ENCODE assay signal across 8 mouse cellular contexts in the genomic region with DNA sequence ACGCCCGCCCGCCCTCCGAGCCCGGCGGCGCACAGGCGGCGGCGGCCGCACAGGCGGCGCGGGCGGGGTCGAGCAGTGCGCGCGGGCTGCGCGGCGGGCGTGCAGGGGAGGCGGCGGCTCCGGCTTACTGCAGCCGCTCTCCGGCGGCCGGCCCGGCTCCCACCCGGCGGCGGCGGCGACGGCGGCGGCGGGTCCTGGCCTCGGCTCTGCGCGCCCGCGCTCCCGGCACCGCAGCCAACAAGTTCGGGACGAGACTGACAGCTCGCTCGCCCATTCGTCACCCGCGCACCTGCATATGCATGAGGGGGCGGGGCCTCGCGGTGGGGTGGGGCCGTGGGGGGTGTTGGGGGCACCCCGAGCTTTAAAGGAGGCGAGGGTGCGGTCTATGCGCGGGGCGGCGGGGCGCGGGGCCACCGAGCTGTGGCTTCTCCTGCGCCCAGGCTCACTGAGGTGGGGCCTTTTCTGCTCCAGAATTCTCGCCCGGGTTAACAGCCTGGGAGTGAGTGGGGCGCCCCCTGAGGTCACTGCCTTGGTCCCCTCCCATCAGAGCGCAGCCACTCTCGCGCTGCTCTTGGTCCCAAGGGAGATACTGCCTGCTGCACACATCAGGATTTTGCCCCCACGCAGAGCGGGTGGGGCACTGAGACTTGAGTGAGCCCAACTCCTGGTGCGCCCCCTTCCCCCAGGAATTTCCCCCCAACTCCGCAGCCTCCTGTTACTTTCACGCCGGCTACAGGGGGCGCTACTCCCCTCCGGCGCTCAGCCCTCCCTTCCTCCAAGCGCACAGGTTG. TPM values are rescaled to one million over a fixed set of nuclear protein-coding genes. Genes with fewer than 3 reads are reported as not detected.
DNase-seq lines count a peak whose midpoint lies in the region; ATAC-seq lines count a peak whose summit lies in the region.

A gene (minus strand): TSS at position 215 of the 791 bp plus-strand sequence.

- under 1% methylated on average over 50 of the region's 85 CpGs for WGBS in forebrain, embryonic 11.5 days
- WGBS in heart, embryonic 12.5 days = 15% methylated on average over 82 of the region's 85 CpGs
- WGBS in liver, embryonic 12.5 days (ENCODE audit: insufficient replicate concordance) = 1% methylated on average over 75 of the region's 85 CpGs
- WGBS in neural tube, embryonic 11.5 days = under 1% methylated on average over 48 of the region's 85 CpGs

- H3K9me3 ChIP-seq in forebrain, embryonic 11.5 days (ENCODE audit: control insufficient read depth, low read length) = no peaks in the 10 kb centered on the region
- no peaks in the 10 kb centered on the region for H3K9me3 ChIP-seq in heart, embryonic 12.5 days (replicated peaks)
- H3K9me3 ChIP-seq in liver, embryonic 12.5 days (replicated peaks) = no peaks in the 10 kb centered on the region
- H3K9me3 ChIP-seq in neural tube, embryonic 11.5 days (ENCODE audit: control insufficient read depth, low read length) = no peaks in the 10 kb centered on the region

- H3K27me3 ChIP-seq in forebrain, embryonic 11.5 days (ENCODE audit: control insufficient read depth, insufficient read depth, low read length) = peaks cover 33% of the 10 kb centered on the region
- H3K27me3 ChIP-seq in heart, embryonic 12.5 days (replicated peaks) = peaks cover 76% of the 10 kb centered on the region
- H3K27me3 ChIP-seq in liver, embryonic 12.5 days (replicated peaks) = peaks cover 85% of the 10 kb centered on the region
- H3K27me3 ChIP-seq in neural tube, embryonic 11.5 days (ENCODE audit: control insufficient read depth, insufficient read depth, low read length) = peaks cover 44% of the 10 kb centered on the region

- peak; percentile 51 to 61 for DNase-seq in urinary bladder, adult 18-20 months (ENCODE audit: low spot score in 2 of 2)
- no peak for DNase-seq in urinary bladder, postnatal 10 days (ENCODE audit: low spot score)
- DNase-seq in forebrain, embryonic 11.5 days (ENCODE audit: low spot score) = peak; percentile 79
- DNase-seq in kidney, postnatal 36 days = peak; percentile 36 to 66
- DNase-seq in neural tube, embryonic 11.5 days (ENCODE audit: low spot score) = peak; percentile 68
- peak; percentile 58 for DNase-seq in thymus, postnatal 25 days

- H3K4me3 ChIP-seq in forebrain, embryonic 11.5 days (ENCODE audit: low read depth, low read length) = peak within 1 kb of the TSS; percentile 54
- peak within 1 kb of the TSS; percentile 66 for H3K4me3 ChIP-seq in heart, embryonic 12.5 days
- H3K4me3 ChIP-seq in liver, embryonic 12.5 days = peak within 1 kb of the TSS; percentile 53
- H3K4me3 ChIP-seq in neural tube, embryonic 11.5 days (ENCODE audit: low read depth, low read length) = peak within 1 kb of the TSS; percentile 61

- H3K4me2 ChIP-seq in forebrain, embryonic 11.5 days (ENCODE audit: low read depth, low read length, severe bottlenecking) = peak within 1 kb of the TSS; percentile 82
- peak within 1 kb of the TSS; percentile 98 for H3K4me2 ChIP-seq in heart, embryonic 12.5 days
- H3K4me2 ChIP-seq in liver, embryonic 12.5 days = peak within 1 kb of the TSS; percentile 72
- peak within 1 kb of the TSS; percentile 87 for H3K4me2 ChIP-seq in neural tube, embryonic 11.5 days (ENCODE audit: low read depth)

- no peaks in the 10 kb centered on the region for H3K36me3 ChIP-seq in forebrain, embryonic 11.5 days (ENCODE audit: control insufficient read depth, insufficient read depth, low read length)
- H3K36me3 ChIP-seq in heart, embryonic 12.5 days = no peaks in the 10 kb centered on the region
- no peaks in the 10 kb centered on the region for H3K36me3 ChIP-seq in liver, embryonic 12.5 days
- no peaks in the 10 kb centered on the region for H3K36me3 ChIP-seq in neural tube, embryonic 11.5 days (ENCODE audit: control insufficient read depth, insufficient read depth, low read length)

- ATAC-seq in forebrain, embryonic 11.5 days (replicated peaks; ENCODE audit: low FRiP score) = peak; percentile 45
- ATAC-seq in heart, embryonic 12.5 days (ENCODE audit: insufficient number of reproducible peaks, low FRiP score) = peak; percentile 43; the same call in 1 of the 2 replicates
- ATAC-seq in liver, embryonic 12.5 days = peak; percentile 22; the same call in 1 of the 2 replicates
- ATAC-seq in neural tube, embryonic 11.5 days (ENCODE audit: insufficient read depth, low FRiP score, low TSS enrichment) = peak; percentile 42

- H3K4me1 ChIP-seq in forebrain, embryonic 11.5 days (replicated peaks; ENCODE audit: control insufficient read depth, insufficient read depth, low read length) = peaks cover 13% of the 10 kb centered on the region; the same call in 1 of the 2 replicates
- H3K4me1 ChIP-seq in heart, embryonic 12.5 days (replicated peaks) = peaks cover 37% of the 10 kb centered on the region
- peaks cover 23% of the 10 kb centered on the region for H3K4me1 ChIP-seq in liver, embryonic 12.5 days
- H3K4me1 ChIP-seq in neural tube, embryonic 11.5 days (ENCODE audit: control insufficient read depth, insufficient read depth, low read length) = peaks cover 10% of the 10 kb centered on the region

- no peak within 1 kb of the TSS for H3K27ac ChIP-seq in forebrain, embryonic 11.5 days (ENCODE audit: low read depth, low read length)
- no peak within 1 kb of the TSS for H3K27ac ChIP-seq in heart, embryonic 12.5 days (ENCODE audit: poor library complexity, severe bottlenecking)
- H3K27ac ChIP-seq in liver, embryonic 12.5 days = no peak within 1 kb of the TSS
- peak within 1 kb of the TSS; percentile 76 for H3K27ac ChIP-seq in neural tube, embryonic 11.5 days (ENCODE audit: low read depth, low read length)

- H3K9ac ChIP-seq in forebrain, embryonic 11.5 days (ENCODE audit: low read length) = peak within 1 kb of the TSS; percentile 51
- H3K9ac ChIP-seq in heart, embryonic 12.5 days = peak within 1 kb of the TSS; percentile 70
- H3K9ac ChIP-seq in liver, embryonic 12.5 days = 0 out of 2 replicates have a peak within 1 kb of the TSS, but pooled peaks have one; percentile 22
- H3K9ac ChIP-seq in neural tube, embryonic 11.5 days (ENCODE audit: low read length) = peak within 1 kb of the TSS; percentile 64

RNA-seq across cellular contexts. Expression of the gene that starts here (rescaled TPM):
- polyA plus RNA-seq in forebrain, embryonic 11.5 days (2014; fragmentation: Nextera tagmentation; extraction: Ambion mirVana) = 3.2 and 4.3 TPM in 2 replicates
- polyA plus RNA-seq in heart, embryonic 12.5 days (2016; fragmentation: Nextera tagmentation; extraction: Ambion mirVana) = 2.6 TPM in 2 replicates
- 0.57 and 0.64 TPM in 2 replicates for polyA plus RNA-seq in liver, embryonic 12.5 days (2016; fragmentation: Nextera tagmentation; extraction: Ambion mirVana)
- polyA plus RNA-seq in neural tube, embryonic 11.5 days (2014; fragmentation: Nextera tagmentation; extraction: Ambion mirVana) = 5.4 and 5.9 TPM in 2 replicates

Comparison
In these comparisons a context has a peak if more than half of its experiments do, and no peak if none do; other contexts are left out.
1. Peak in ATAC-seq, H3K4me3 ChIP-seq, H3K9ac ChIP-seq and H3K4me2 ChIP-seq in liver, embryonic 12.5 days; RNA of the gene not detected or under 1 TPM.